Mouse (Mus musculus): ENCODE data around the gene Atp6v0e2. TPM values are rescaled to one million over a fixed set of nuclear protein-coding genes. Genes with fewer than 3 reads are reported as not detected.

Atp6v0e2 gene
- total and polyA plus RNA-seq, 3 experiments, result 0.55 TPM; not detected in 2

GRCm38 (mm10) chr6:48554280-48555103, 17.1 kb downstream of the Atp6v0e2 start, which contains the start of gene Lrrc61:
Lrrc61 (plus strand) TSS chr6:48554796.
- no peak for ATAC-seq (ENCODE audit: extremely low read depth, insufficient number of reproducible peaks, low FRiP score, poor library complexity, severe bottlenecking)

GRCm38 (mm10) chr6:48555104-48555890, 17.9 kb downstream of the Atp6v0e2 start:
- H3K4me3 ChIP-seq (ENCODE audit: low read depth, low read length), result no peak overlapping the region
- H3K4me1 ChIP-seq (ENCODE audit: insufficient read depth, low read depth, low read length), result no peaks in the 10 kb centered on the region
- no peaks in the 10 kb centered on the region for H3K9me3 ChIP-seq (replicated peaks)
- DNase-seq (ENCODE audit: low spot score), result no peak
- no peak for ATAC-seq (ENCODE audit: extremely low read depth, insufficient number of reproducible peaks, low FRiP score, poor library complexity, severe bottlenecking)
- H3K36me3 ChIP-seq (replicated peaks), result no peaks in the 10 kb centered on the region
- peaks cover 3% of the 10 kb centered on the region; the same call in 1 of the 2 replicates for H3K27me3 ChIP-seq (ENCODE audit: insufficient read depth, low read length)
- no peak for TF ChIP-seq GATA1 (IDR thresholded peaks at IDR 0.05; ENCODE audit: borderline replicate concordance, low read length)
- no peak for TF ChIP-seq TAL1 (conservative IDR thresholded peaks at IDR 0.05; ENCODE audit: low read depth, low read length)
- no peak for TF ChIP-seq GATA2 (IDR thresholded peaks at IDR 0.05; ENCODE audit: borderline replicate concordance, low read depth, low read length)
- TF ChIP-seq POLR2AphosphoS5 (IDR thresholded peaks at IDR 0.05; ENCODE audit: insufficient replicate concordance, low read depth, low read length), result no peak
- no peak for TF ChIP-seq CTCF (IDR thresholded peaks at IDR 0.05; ENCODE audit: low read depth, low read length)

More at GRCm38 (mm10) chr6:48554280-48555103, 17.1 kb downstream of the Atp6v0e2 start, which contains the start of gene Lrrc61:
- TF ChIP-seq GATA2 (IDR thresholded peaks at IDR 0.05; ENCODE audit: borderline replicate concordance, low read depth, low read length) (no peak), GATA1 (IDR thresholded peaks at IDR 0.05; ENCODE audit: borderline replicate concordance, low read length) (no peak)
- Histone ChIP-seq H3K4me3 (ENCODE audit: low read depth, low read length) (no peak within 1 kb of the TSS), H3K36me3 (replicated peaks) (no peaks in the 10 kb centered on the region), H3K4me1 (ENCODE audit: insufficient read depth, low read depth, low read length) (no peaks in the 10 kb centered on the region), H3K27me3 (ENCODE audit: insufficient read depth, low read length) (peaks cover 3% of the 10 kb centered on the region; the same call in 1 of the 2 replicates), H3K9me3 (replicated peaks) (no peaks in the 10 kb centered on the region)
- DNase-seq (ENCODE audit: low spot score), result no peak

GRCm38 (mm10) chr6:48555956-48556355, 18.5 kb downstream of the Atp6v0e2 start:
- Histone ChIP-seq H3K27me3 (ENCODE audit: insufficient read depth, low read length) (peaks cover 3% of the 10 kb centered on the region; the same call in 1 of the 2 replicates), H3K4me3 (ENCODE audit: low read depth, low read length) (no peak overlapping the region), H3K9me3 (replicated peaks) (no peaks in the 10 kb centered on the region), H3K4me1 (ENCODE audit: insufficient read depth, low read depth, low read length) (no peaks in the 10 kb centered on the region), H3K36me3 (replicated peaks) (no peaks in the 10 kb centered on the region)
- no peak for DNase-seq (ENCODE audit: low spot score)
- TF ChIP-seq GATA1 (IDR thresholded peaks at IDR 0.05; ENCODE audit: borderline replicate concordance, low read length), result no peak
- no peak for TF ChIP-seq GATA2 (IDR thresholded peaks at IDR 0.05; ENCODE audit: borderline replicate concordance, low read depth, low read length)
- no peak for TF ChIP-seq CTCF (IDR thresholded peaks at IDR 0.05; ENCODE audit: low read depth, low read length)
- no peak for TF ChIP-seq TAL1 (conservative IDR thresholded peaks at IDR 0.05; ENCODE audit: low read depth, low read length)
- no peak for TF ChIP-seq POLR2AphosphoS5 (IDR thresholded peaks at IDR 0.05; ENCODE audit: insufficient replicate concordance, low read depth, low read length)
- ATAC-seq (ENCODE audit: extremely low read depth, insufficient number of reproducible peaks, low FRiP score, poor library complexity, severe bottlenecking), result no peak

- no peak for DNase-seq (ENCODE audit: low spot score)
- H3K36me3 ChIP-seq (replicated peaks), result no peaks in the 10 kb centered on the region
These were observed 28.4 kb downstream of the Atp6v0e2 start for GRCm38 (mm10) chr6:48565693-48566310.

GRCm38 (mm10) chr6:48566312-48566711, 28.9 kb downstream of the Atp6v0e2 start:
- ATAC-seq (ENCODE audit: extremely low read depth, insufficient number of reproducible peaks, low FRiP score, poor library complexity, severe bottlenecking), result no peak
- no peak for DNase-seq (ENCODE audit: low spot score)
- H3K4me1 ChIP-seq (ENCODE audit: insufficient read depth, low read depth, low read length), result no peaks in the 10 kb centered on the region
- no peak for TF ChIP-seq CTCF (IDR thresholded peaks at IDR 0.05; ENCODE audit: low read depth, low read length)
- TF ChIP-seq GATA1 (IDR thresholded peaks at IDR 0.05; ENCODE audit: borderline replicate concordance, low read length), result no peak
- no peak for TF ChIP-seq TAL1 (conservative IDR thresholded peaks at IDR 0.05; ENCODE audit: low read depth, low read length)
- TF ChIP-seq POLR2AphosphoS5 (IDR thresholded peaks at IDR 0.05; ENCODE audit: insufficient replicate concordance, low read depth, low read length), result no peak
- TF ChIP-seq GATA2 (IDR thresholded peaks at IDR 0.05; ENCODE audit: borderline replicate concordance, low read depth, low read length), result no peak
- no peak overlapping the region for H3K4me3 ChIP-seq (ENCODE audit: low read depth, low read length)
- peaks cover 5% of the 10 kb centered on the region; the same call in 1 of the 2 replicates for H3K27me3 ChIP-seq (ENCODE audit: insufficient read depth, low read length)
- H3K36me3 ChIP-seq (replicated peaks), result no peaks in the 10 kb centered on the region
- no peaks in the 10 kb centered on the region for H3K9me3 ChIP-seq (replicated peaks)

More at GRCm38 (mm10) chr6:48565693-48566310, 28.4 kb downstream of the Atp6v0e2 start:
- no peak overlapping the region for H3K4me3 ChIP-seq (ENCODE audit: low read depth, low read length)
- no peak for TF ChIP-seq POLR2AphosphoS5 (IDR thresholded peaks at IDR 0.05; ENCODE audit: insufficient replicate concordance, low read depth, low read length)
- no peak for TF ChIP-seq CTCF (IDR thresholded peaks at IDR 0.05; ENCODE audit: low read depth, low read length)
- TF ChIP-seq TAL1 (conservative IDR thresholded peaks at IDR 0.05; ENCODE audit: low read depth, low read length), result no peak
- TF ChIP-seq GATA1 (IDR thresholded peaks at IDR 0.05; ENCODE audit: borderline replicate concordance, low read length), result no peak
- no peak for TF ChIP-seq GATA2 (IDR thresholded peaks at IDR 0.05; ENCODE audit: borderline replicate concordance, low read depth, low read length)
- peaks cover 5% of the 10 kb centered on the region; the same call in 1 of the 2 replicates for H3K27me3 ChIP-seq (ENCODE audit: insufficient read depth, low read length)
- no peaks in the 10 kb centered on the region for H3K4me1 ChIP-seq (ENCODE audit: insufficient read depth, low read depth, low read length)
- no peak for ATAC-seq (ENCODE audit: extremely low read depth, insufficient number of reproducible peaks, low FRiP score, poor library complexity, severe bottlenecking)
- H3K9me3 ChIP-seq (replicated peaks), result no peaks in the 10 kb centered on the region
